Mouse (Mus musculus): ENCODE results near the gene Slc39a1.
"Not testable (repeated sequence)": the region's sequence is repeated elsewhere in the genome, so short reads cannot be mapped to it uniquely, and the experiment has no call there.

Slc39a1 gene

DNA sequence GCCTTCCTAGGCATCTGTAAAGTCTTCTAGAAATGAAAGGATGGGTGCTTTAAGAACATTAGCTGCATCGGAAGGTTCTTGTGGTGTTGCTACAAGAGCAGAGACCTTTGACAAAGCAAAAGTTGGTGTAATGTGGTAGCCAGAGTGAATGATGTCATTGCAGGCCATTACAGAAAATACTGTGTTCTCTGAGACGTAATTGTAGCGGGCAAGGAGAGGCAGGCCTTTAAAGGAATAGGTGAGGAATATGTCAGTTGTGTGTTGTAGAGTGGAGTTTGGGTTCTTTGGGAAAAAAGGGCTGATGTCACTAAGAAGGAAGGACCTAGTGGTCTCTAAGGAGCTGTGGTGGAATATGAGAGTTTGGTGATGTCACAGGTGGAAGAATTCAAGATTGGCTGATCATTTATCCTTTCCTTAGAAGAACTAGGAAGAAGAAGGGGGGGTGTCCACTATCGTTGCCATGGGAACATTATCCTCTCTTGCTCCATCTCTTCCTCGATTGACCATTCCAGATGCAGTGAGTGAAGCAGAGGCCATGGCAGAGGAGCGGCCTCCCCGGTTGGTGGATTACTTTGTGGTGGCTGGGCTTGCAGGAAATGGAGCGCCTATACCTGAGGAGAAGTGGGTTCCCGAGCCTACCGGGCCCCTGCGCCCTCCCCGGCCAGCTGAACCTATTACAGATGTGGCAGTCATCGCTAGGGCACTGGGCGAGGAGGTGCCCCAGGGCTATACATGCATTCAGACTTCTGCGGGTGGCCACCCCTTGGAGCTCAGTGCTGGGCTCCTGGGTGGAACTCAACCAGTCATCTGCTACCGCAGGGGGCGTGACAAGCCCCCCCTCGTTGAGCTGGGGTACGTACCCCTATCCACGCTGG is 19.2 kb downstream of the Slc39a1 start:
- DNase-seq: peak; percentile 28

DNA sequence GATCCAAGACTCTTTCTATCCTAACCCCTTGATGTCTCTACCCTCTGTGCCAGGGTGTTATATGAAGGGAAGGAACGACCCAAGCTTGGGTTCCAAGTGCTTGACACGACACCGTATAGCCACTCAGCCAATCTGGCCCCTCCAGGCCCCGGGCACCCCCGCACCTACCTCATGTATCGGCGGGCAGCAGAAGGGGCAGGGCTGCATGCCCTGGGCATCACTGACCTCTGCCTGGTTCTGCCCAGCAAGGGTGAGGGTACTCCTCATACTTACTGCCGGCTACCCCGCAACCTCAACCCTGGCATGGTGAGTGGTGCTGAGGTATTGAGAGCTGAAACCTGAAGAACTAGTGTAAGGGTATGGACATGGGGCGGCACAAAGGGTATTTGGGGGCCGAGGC is 20.2 kb downstream of the Slc39a1 start:
- peak; percentile 11 for DNase-seq

DNA sequence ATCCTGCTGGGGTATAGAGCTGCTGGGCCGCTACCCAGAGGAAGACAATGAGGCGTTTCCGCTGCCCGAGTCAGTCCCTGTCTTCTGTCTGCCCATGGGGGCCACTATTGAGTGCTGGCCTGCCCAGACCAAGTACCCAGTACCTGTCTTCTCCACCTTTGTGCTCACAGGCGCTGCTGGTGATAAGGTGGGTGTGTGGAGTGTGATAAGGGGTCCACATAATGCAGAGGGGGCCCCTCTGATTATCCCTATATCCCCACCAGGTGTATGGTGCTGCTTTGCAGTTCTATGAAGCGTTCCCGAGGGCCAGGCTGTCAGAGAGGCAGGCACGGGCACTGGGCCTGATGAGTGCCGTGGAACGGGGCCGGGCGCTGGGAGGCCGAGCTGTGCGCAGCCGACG is 21.0 kb downstream of the Slc39a1 start:
- peak; percentile 10 for DNase-seq

DNA sequence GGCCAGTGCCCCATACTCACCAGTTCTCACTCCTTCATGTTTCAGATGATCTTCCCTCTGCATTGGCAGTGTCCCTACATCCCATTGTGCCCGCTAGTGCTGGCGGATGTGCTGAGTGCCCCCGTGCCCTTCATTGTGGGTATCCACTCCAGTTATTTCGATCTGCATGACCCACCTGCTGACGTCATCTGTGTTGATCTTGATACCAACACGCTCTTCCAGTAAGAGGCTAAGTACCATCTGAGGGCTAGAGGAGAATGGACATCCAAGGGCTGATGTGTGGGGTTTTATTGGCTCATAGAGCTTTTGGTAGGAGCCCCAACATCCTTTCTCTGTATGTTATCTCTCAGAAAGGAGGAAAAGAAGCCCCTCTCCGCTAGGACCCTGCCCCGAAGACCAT is 22.8 kb downstream of the Slc39a1 start:
- DNase-seq: no peak

DNA sequence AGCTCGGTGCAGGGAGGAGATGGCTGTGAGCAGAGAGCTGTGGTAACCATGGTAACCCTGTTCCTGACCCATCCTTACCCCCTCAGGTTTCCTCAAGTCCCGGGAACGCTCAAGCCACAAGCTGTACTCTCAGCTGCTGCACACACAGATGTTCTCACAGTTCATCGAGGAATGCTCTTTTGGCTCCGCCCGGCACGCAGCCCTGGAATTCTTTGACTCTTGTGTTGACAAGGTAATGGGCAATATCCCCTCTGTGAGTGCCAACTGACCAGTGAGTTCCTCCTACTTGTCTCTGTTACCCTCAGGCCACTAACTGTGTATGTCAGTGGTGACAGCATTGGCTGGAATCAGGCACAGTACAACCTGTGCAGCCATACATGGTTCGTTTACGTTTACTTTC is 24.2 kb downstream of the Slc39a1 start:
- no peak for DNase-seq

DNA sequence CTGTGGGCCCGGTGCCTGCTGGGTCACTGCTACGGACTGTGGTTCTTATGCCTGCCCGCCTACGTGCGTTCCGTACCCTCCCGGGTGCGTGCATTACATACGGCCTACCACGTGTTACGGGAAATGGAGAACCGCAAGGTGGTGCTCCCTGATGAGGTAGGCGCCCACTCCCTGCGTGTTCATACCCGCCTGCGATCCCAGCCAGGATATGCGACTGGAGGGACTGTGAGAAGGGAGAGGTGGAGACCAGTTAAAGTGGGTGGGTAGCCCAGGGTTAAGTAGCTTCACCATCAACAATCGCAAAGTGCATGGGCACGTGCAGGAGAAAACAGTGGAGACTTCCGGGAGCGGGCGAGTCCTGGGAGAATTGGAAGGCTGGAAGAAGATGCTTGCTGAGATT is 25.9 kb downstream of the Slc39a1 start:
- DNase-seq: no peak

DNA sequence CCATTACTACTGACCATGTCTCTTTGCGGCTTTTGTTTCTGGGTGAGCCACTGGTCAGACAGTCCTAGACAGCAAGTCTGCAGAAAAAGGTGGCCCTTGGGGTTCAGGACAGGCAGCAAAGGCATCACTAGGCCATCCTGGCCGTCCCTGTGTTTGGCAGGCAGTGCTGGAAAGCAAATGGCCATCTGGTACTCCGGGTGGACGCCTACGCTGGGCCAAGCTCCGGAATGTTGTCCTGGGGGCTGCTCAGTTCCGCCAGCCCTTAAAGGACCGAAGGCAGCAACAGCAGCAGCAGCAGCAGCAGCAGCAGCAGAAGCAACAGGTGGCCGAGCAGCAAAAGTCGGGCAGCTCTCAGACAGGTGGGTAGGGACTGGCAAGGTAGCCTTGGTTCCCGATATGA is 27.3 kb downstream of the Slc39a1 start:
- DNase-seq: peak; percentile 69

DNA sequence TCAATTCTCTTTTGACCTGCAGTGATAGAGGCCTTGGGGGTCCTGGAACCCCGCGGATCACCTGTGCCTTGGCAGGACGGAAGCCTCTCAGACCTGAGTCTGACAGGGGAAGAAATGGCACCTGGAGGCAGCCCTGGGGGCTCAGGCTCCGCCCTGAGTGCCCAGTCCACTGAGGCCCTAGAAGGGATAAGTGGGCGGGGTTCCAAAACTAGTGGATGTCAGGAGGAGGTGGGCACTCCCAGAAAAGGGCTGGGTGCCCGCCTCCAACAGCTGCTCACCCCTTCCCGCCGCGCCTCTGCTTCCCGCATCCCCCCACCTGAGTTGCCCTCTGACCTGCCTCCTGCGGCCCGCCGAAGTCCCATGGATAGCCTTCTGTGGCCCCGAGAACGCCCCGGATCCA is 28.9 kb downstream of the Slc39a1 start:
- DNase-seq: no peak

DNA sequence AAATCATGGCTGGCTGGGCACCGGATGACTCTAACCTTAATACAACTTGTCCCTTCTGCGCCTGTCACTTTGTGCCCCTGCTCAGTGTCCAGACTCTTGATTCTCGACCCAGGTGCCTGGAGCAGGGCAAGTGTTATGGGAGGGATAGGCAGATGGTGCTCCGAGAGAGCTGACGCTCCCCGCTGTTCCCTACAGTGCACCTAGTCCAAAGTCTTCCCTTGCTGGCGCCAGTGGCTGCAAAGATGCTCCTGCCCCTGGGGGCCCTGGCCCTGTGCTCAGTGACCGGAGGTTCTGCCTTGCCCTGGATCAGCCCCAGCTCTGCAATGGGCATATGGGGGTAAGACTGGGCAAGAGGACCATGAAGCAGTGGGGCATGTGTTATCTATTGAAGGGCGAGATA is 29.8 kb downstream of the Slc39a1 start:
- peak; percentile 83 for DNase-seq

DNA sequence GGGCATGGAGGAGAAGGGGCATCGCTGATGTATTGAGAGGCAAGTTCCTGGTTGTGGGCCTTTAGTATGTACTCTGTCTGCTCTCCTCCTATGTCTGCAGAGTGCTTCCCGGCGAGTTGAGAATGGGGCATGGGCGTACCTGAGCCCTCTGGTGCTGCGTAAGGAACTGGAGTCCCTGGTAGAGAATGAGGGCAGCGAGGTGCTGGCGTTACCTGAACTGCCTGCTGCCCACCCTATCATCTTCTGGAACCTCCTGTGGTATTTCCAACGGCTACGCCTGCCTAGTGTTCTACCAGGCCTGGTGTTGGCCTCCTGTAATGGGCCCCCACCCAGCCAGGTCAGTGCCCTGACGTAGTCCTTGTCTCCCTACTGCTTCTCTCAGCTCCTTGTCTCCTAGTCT is 30.2 kb downstream of the Slc39a1 start:
- no peak for DNase-seq

DNA sequence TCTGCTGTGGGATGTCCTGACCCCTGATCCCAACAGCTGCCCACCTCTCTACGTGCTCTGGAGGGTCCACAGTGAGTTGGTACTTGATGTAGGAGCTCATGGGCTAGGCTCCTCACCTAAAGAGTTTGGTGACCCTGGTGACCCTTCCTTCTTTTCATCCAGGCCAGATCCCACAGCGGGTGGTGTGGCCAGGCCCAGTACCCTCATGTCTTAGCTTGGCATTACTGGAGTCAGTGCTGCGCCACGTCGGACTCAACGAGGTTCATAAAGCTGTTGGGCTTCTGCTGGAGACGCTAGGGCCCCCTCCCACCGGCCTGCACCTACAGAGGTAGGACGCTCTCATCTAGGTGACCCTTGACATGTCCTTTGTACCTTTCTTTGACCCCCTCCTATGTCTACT is 31.2 kb downstream of the Slc39a1 start:
- DNase-seq: no peak

DNA sequence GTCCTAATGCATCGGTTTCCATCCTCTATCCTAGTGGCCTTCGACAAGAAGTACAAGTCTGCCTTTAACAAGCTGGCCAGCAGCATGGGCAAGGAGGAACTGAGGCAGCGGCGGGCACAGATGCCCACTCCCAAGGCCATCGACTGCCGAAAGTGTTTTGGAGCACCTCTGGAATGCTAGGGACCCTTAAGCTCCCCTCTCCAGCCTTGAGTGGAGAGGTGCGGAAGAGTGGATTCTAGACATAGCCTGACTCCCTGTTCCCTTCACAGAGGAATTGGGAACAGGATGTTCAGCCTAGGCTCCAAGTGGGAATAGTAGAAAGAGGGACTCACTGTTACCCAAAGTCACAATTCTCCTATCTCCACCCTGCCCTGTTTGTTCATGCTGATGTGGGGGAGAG is 31.8 kb downstream of the Slc39a1 start:
- DNase-seq: no peak

DNA sequence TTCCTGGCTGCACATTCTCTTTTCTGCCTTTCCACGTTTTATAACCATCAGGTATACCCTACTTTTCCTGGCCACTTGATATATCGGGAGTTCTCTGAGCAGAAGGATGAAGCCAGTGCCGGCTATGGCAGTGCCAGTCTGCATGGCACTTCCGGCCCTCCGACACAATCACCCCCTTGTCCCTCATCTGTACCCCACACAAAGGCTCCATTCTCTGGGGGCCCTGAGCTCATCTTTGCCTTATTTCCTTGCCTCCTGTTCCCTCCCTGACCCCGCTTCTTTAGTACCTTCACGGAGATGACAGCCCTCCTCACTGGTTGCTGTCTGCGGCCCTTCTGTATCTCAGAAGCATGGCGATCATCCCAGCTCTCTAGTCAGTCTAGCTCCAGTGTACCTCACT is 32.7 kb downstream of the Slc39a1 start:
- DNase-seq: no peak

DNA sequence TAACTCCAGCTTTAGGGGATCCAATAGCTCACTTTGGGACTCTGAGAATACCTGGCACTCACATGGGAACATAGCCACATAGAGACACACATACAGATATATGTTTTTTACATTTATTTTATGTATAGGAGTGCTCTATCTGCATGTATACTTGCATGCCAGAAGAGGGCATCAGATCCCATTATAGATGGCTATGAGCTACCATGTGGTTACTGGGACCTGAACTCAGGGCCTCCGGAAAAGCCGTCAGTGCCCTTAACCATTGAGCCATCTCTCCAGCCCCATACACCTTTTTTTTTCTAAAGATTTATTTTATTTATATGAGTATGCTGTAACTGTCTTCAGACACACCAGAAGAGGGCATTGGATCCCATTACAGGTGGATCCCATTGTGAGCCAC is 36.2 kb downstream of the Slc39a1 start:
- DNase-seq: no peak

DNA sequence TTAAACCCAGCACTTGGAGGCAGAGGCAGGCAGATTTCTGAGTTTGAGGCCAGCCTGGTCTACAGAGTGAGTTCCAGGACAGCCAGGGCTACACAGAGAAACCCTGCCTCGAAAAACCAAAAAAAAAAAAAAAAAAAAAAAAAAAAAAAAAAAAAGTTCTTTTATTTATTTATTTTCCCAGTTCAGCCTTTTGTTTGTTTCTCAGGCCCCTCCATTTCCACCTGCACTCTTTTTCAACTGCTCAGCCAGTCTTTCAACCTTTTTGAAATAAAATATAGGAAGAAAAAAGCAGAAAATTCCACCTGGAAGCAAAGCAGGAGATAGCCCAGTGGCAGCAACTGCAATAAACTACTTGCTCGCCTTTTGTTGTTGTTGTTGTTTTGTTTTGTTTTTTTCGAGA is 41.4 kb downstream of the Slc39a1 start:
- DNase-seq: not testable (repeated sequence)

DNA sequence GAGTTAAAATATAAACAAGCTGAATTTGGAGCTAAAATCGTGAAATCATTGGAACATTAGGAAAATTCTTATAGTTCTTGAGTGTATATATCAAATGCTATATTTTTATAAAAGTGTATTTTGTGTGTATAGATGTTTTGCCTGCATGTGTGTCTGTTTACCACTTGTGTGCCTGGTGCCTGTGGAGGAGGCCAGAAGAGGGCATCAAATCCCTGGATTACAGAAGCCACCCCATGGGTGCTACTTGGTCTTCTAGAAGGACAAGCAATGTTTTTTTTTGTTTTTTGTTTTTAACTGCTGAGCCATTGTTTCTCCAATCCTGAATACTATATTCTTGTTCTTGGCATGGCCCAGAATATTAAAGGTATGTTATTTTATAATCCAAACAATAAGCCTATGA is 42.6 kb downstream of the Slc39a1 start:
- DNase-seq: no peak

DNA sequence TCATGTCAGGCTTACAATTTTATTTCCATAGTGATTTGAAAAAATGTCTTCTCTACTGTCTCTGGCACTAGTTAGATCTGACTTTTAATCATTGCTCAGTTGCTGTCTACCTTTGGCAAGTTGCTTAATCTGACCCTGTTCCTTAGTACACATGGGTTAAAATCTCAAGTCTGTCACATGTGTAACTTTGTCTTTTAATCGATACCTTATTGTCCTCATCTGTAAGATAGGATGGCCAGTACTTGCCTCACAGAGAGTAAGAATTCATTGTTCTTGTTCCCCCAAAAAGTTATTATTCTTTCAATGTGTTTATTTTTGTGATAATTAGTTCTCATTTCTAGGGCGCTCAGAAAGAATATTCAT is 44.0 kb downstream of the Slc39a1 start:
- no peak for DNase-seq

DNA sequence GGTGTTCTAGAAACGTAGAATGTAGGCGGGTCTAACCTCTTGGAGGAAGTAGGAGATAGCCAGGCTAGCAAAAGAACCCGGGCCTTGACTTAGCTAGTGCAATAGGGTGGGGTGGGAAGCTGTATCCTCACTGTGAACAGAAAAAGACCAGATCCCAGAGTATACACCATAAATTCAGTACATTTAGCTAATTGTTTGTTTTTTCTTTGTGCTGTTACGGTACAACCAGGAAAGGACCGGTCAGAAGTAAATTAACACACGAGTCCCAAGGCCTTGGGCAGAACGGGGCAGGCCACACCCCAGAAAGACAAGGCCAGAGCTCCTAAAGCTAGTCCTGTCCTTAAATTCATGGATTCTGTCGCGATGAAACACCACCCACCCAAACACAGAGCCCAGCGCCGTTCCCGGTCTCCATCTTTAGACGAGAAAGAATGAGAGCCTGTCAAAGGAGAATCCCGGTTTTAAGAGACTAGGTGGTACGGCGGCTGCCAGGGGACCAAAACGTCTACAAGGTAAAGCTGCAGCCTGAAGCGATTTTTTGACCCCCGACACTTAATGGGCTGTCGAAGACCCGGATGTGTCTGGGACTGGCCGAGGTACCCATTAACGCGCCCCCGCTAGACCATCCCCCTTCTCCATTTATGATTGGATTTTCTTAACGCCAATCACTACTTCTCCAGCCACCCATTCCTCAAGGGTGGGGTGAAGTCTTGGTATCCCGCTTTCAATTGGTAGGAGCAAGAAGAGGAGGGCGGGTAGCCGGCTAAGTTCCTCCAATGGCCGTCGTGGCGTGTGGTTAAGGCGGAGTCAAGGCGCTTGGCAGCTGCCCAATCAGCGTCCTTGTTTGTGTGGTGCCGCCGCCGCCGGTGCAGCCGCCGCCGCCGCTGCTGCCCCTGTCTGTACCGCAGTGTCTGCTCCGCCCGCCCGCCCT is 44.6 kb downstream of the Slc39a1 start, which contains the start of gene Gatad2b:
TSS of gene Gatad2b (plus strand) at position 834 of the 931 bp plus-strand sequence.
- peak; percentile 99 for DNase-seq

DNA sequence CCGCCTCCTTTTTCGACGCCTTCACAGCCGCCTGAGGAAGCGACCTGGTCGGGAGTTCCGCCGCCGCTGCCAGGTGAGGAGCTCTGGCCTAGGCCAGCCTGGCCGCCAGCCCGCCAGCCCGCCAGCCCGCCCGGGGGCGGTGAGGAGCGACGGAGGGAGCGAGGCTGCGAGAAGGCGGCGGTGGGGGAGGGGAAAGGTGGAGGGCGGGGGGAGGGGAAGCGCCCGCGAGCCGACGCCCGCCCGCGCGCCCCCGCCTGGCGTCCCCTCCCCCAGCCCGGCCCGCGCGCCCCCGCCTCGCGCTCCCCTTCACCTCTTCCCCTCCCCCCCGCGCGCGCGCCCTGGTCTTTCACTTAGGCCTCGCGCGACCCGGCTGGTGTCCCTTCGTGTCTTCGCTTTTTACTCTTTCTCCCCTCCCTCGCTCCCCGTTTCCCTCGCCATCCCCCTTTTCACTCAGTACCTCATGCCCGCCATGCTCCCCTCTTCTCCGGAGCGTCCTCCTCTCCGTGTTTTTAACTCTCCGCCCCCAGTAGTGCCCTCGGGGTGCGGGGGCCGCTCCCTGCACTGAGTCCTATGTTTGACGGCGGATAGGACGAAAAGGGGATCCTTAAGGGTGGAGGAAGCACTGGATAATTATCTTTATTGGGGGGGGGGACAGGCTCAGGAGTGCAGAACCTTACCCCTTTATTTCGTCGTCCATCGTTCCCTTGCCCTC is 45.5 kb downstream of the Slc39a1 start:
- peak; percentile 58 for DNase-seq

DNA sequence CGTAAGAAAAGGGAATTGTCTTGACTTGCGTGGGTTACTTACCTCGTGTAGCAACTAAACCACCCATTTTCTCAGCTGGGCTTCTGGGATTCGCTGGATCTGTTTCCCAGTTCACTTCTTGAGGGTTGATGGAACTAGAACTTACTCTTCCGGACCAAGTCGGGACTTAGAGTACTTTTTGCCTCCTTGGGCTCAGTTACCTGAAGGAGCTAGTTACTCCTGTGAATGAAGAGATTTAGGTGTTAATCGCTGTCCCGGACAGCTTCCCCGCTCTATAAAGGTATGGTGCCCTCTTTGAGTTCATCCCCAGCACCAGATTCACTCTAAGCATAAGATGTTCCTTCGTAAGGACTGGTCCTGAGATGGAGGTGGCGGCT is 46.1 kb downstream of the Slc39a1 start:
- DNase-seq: no peak

DNA sequence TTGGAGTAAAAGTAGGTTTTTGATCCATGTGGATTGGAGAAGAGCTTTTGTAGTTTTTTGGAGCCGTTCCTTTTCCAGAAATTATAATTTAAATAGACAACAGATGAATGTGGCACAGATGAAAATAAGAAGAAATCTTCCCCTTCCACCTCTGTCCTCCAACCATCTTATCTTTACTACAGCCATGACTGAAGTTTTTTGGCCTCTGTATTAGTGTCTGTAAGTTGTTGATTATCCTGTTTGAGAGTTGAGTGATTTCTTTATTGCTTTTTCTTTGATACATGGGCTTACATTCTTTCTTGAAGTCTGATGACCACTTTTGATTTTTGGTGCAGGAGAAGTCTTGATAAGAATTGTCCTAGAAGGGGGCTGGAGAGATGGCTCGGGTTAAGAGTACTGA is 46.7 kb downstream of the Slc39a1 start:
- DNase-seq: no peak
